Mouse (Mus musculus) limb, embryonic 14.5 days (tissue): ENCODE data around the gene 2010111I01Rik. TPM values are rescaled to one million over a fixed set of nuclear protein-coding genes. Genes with fewer than 3 reads are reported as not detected.

Experiments used
- ATAC-seq: fragments of 200-750 bp; cut with Nextera tagmentation; 2 replicates; pipeline ENCODE4 v1.8.0; 2017; ENCODE audit warnings: low read depth, moderate number of reproducible peaks, moderate TSS enrichment; ENCODE audit not compliant: low FRiP score
- DNase-seq: peaks from one replicate; pipeline ENCODE4 v3.0.0-alpha.2; 2015; ENCODE audit warnings: low spot score
- H3K27ac ChIP-seq: fragments of 300-500 bp; sonication (generic); replicated peaks from 2 replicates; pipeline ENCODE4 v1.5.1; 2014; ENCODE audit warnings: low read depth, mild to moderate bottlenecking, low read length, moderate library complexity, mixed read lengths
- H3K27me3 ChIP-seq: fragments of 300-500 bp; sonication (generic); 2 replicates; pipeline ENCODE4 v1.6.1; 2014; ENCODE audit warnings: low read length, mixed read lengths; ENCODE audit not compliant: control insufficient read depth, insufficient read depth
- H3K36me3 ChIP-seq: fragments of 300-500 bp; sonication (generic); 2 replicates; pipeline ENCODE4 v1.6.1; 2014; ENCODE audit warnings: mild to moderate bottlenecking, low read length, moderate library complexity, mixed read lengths; ENCODE audit not compliant: control insufficient read depth, insufficient read depth
- H3K4me1 ChIP-seq: fragments of 300-500 bp; sonication (generic); 2 replicates; pipeline ENCODE4 v1.6.1; 2014; ENCODE audit warnings: antibody characterized with exemption, low read length, mixed read lengths; ENCODE audit not compliant: control insufficient read depth, insufficient read depth
- H3K4me2 ChIP-seq: fragments of 300-500 bp; sonication (generic); replicated peaks from 2 replicates; pipeline ENCODE4 v1.6.1; 2014; ENCODE audit warnings: low read depth, mild to moderate bottlenecking, low read length, moderate library complexity; ENCODE audit not compliant: severe bottlenecking
- H3K4me3 ChIP-seq: fragments of 300-500 bp; sonication (generic); replicated peaks from 2 replicates; pipeline ENCODE4 v1.5.1; 2014; ENCODE audit warnings: low read length
- H3K9ac ChIP-seq: fragments of 300-500 bp; sonication (generic); 2 replicates; pipeline ENCODE4 v1.6.1; 2014; ENCODE audit warnings: mild to moderate bottlenecking, low read depth, low read length, moderate library complexity; ENCODE audit not compliant: severe bottlenecking
- H3K9me3 ChIP-seq: fragments of 300-500 bp; sonication (generic); 2 replicates; pipeline ENCODE4 v1.6.1; 2016; ENCODE audit warnings: low read length; ENCODE audit not compliant: control insufficient read depth
- POLR2A ChIP-seq: fragments of 200-500 bp; IDR thresholded peaks from 2 replicates; pipeline ENCODE4 v1.8.0; 2012; ENCODE audit warnings: inconsistent platforms, mild to moderate bottlenecking, moderate library complexity, borderline replicate concordance; ENCODE audit not compliant: insufficient read depth, insufficient read length; ENCODE audit errors: extremely low read depth
- WGBS: fragments of 180-500 bp; shearing (Covaris S2); extraction: QIAGEN DNeasy Blood & Tissue Kit; methylation state at CpG from one replicate; pipeline ENCODE4 v1.1.7; 2014; 5-methylcytosine and 5-hydroxymethylcytosine counted together
- polyA plus RNA-seq, 2 experiments: library from polyadenylated mRNA; depleted of rRNA in 1 of 2; stranded (reverse) in 1 of 2; unstranded in 1 of 2; fragments of >200 nt; fragmentation: Nextera tagmentation in 1 of 2; extraction: Ambion mirVana in 1 of 2; gene quantifications; 2 replicates each; pipeline versions ENCODE4 v1.2.1 to v1.2.3; 2012 to 2014

Gene 2010111I01Rik
- polyA plus RNA-seq, 2 experiments, result 231 to 255 TPM

DNA sequence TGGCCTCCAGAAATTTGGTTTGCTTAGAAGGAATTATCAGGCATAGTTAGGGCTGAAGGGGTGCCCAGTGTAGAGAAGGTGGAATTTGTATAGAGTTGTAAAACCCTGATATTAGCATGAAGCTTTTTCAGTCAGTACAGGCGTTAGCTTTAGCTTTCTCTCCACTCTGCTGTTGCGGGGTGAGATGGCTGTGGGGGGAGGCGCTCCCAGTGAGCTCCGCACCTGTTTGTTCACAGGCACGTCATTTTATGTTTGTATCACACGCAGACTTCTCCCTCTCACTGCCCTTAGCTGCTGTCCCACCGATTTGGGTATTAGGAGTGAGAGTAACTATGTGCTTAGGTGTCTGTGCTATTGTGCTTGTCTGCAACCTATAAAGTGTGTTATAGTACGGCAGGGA lies 316.5 kb downstream of the 2010111I01Rik start:
- no peak overlapping the region for H3K4me3 ChIP-seq

DNA sequence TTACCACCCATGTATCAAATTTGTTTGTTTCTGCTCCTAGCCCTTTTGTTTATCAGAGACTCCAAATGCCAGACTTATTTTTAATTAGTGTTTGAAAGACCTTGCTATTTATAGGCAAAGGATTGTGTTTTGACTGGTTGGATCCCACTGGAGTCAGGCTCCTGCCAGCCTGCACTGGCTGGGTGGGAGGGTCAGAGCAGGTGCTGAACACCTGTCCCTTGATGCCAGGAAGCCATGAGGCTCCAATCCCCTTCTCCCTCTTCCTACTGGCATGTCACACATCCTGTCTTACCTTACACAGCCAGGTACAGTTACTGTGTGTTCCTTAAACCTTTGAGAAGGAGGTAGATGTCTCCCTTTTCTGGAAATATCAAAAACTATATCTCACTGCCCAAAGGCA lies 318.5 kb downstream of the 2010111I01Rik start:
- DNase-seq (no peak), ATAC-seq (no peak)
- Histone ChIP-seq H3K9ac (no peak overlapping the region), H3K4me2 (no peak overlapping the region), H3K4me3 (no peak overlapping the region), H3K27me3 (no peaks in the 10 kb centered on the region), H3K4me1 (peaks cover 60% of the 10 kb centered on the region), H3K27ac (no peak overlapping the region), H3K9me3 (no peaks in the 10 kb centered on the region), H3K36me3 (peaks cover 63% of the 10 kb centered on the region)
- TF ChIP-seq POLR2A, result no peak

More for the DNA sequence above, 316.5 kb downstream of the 2010111I01Rik start:
- 29% methylated on average over 8 of the region's 8 CpGs for WGBS
- DNase-seq, result no peak
- Histone ChIP-seq H3K4me2 (peak overlapping the region; percentile 55), H3K9me3 (no peaks in the 10 kb centered on the region), H3K9ac (no peak overlapping the region), H3K27me3 (no peaks in the 10 kb centered on the region), H3K36me3 (peaks cover 42% of the 10 kb centered on the region), H3K4me1 (peaks cover 62% of the 10 kb centered on the region), H3K27ac (peak overlapping the region; percentile 61; the same call in 1 of the 2 replicates)
- ATAC-seq, result 0 out of 2 replicates have a peak, but pooled peaks have one; percentile 7
- TF ChIP-seq POLR2A, result no peak

DNA sequence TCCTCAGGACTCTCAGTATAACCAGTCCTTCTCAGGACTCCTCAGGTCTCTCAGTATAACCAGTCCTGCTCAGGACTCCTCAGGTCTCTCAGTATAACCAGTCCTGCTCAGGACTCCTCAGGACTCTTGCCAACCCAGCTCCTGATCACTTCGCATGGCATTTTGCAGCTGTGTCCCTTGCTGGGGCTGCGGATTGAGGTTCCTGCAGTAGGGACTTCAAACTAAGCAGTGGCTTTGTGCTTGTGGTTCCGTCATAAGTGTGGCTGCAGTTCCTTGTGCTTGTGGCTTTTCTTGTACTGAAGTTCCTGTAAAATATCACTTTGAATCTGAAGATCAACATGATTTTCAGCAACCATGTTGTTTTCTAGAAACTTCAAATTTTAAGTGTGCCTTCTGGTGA lies 320.1 kb downstream of the 2010111I01Rik start:
- no peak overlapping the region for H3K4me3 ChIP-seq
- ATAC-seq (no peak), DNase-seq (no peak)
- no peaks in the 10 kb centered on the region for H3K27me3 ChIP-seq
- no peak for TF ChIP-seq POLR2A
- 92% methylated on average over 3 of the region's 3 CpGs for WGBS
- H3K4me1 ChIP-seq, result peaks cover 59% of the 10 kb centered on the region
- H3K4me2 ChIP-seq, result no peak overlapping the region
- no peak overlapping the region for H3K9ac ChIP-seq
- H3K36me3 ChIP-seq, result peaks cover 78% of the 10 kb centered on the region
- H3K27ac ChIP-seq, result peak overlapping the region; percentile 19; the same call in 1 of the 2 replicates
- H3K9me3 ChIP-seq, result no peaks in the 10 kb centered on the region

DNA sequence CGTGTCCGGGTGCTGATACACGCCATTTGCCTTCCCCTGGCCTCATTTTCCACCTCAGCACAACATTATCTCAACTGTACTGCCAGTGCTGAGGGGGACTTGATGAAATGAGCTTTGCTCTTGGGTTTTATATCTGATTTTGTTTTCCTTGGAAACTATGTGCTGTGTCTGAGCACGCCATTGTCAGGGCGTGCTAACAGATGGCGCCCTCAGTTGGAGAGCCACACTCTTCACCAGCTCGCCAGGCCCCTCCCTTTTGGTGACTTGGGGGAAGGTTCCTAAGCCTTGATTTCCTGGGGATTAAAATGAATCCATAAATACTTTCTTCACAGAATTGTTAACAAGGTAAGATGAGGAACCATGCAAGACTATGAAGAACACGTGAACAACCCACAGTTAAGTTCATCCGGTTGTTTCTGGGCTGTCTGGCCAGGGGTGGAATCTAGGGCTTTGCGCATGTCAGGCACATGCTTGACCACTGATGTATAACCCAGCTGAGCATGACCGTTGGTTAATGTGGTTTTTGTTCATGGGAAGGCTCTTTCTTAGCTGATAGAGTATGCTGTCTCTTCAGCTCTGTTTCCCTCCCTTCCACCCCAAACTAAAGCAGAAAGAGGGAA lies 321.9 kb downstream of the 2010111I01Rik start:
- 67% methylated on average over 11 of the region's 11 CpGs for WGBS
- no peak overlapping the region for H3K9ac ChIP-seq
- no peak for ATAC-seq
- no peaks in the 10 kb centered on the region for H3K27me3 ChIP-seq
- no peak overlapping the region for H3K27ac ChIP-seq
- peaks cover 91% of the 10 kb centered on the region for H3K36me3 ChIP-seq
- no peak overlapping the region for H3K4me2 ChIP-seq
- H3K4me1 ChIP-seq, result peaks cover 46% of the 10 kb centered on the region
- no peaks in the 10 kb centered on the region for H3K9me3 ChIP-seq
- H3K4me3 ChIP-seq, result no peak overlapping the region
- DNase-seq, result no peak
- TF ChIP-seq POLR2A, result no peak

DNA sequence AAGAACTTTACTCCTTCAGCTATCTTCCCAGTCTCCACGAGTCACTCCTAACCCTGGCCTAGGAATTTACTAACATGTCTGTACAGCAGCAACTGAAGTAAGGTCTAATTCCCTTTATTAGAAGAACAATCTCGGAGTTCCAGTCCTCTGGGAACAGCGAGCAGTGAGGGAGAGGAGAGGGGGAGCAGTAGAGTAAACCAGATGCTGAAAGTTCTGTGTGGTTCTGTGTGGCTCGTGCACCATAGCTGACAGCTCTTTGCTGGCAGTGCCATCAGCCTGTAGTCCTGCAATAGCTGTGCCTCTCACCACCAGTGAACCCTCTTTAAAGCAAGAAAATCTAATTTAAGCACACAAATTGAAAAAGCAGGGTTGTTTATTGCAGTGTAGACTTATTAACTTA lies 324.5 kb downstream of the 2010111I01Rik start:
- Histone ChIP-seq H3K4me3 (no peak overlapping the region), H3K4me1 (peaks cover 51% of the 10 kb centered on the region), H3K27ac (peak overlapping the region; percentile 48; the same call in 1 of the 2 replicates), H3K27me3 (no peaks in the 10 kb centered on the region), H3K36me3 (peaks cover 87% of the 10 kb centered on the region), H3K4me2 (no peak overlapping the region), H3K9me3 (no peaks in the 10 kb centered on the region), H3K9ac (no peak overlapping the region)
- WGBS, result 6% methylated on average over 4 of the region's 4 CpGs
- no peak for DNase-seq
- ATAC-seq, result no peak; the same call in 1 of the 2 replicates
- no peak for TF ChIP-seq POLR2A
